Mouse (Mus musculus) layer of hippocampus, adult 9-11 months (tissue): ENCODE results near the gene Krt12.

Experiments used
- DNase-seq: peaks from one replicate; pipeline ENCODE4 v3.0.0; 2022

The Krt12 gene

DNA sequence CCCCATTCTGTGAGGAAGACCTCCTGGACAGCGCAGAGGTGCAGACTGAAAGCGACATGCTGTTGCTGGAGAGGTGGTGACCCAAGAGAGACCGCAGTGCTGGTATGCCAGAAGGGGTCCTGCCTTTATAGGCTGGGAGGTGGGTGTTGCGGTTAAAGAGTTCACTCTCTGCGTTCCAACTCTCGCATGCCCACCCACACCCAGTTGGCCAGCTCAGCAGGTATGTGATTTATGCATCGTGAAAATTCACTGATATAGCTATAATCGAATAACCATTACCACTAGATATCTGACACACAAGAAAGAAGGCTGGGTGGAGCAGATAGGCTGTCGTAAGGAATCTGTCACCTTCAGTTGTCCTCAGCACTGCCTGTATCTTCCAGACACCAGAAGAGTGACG, at the start of gene Krt12:
Krt12 (minus strand) TSS at position 101 of the 400 bp plus-strand sequence.
- no peak for DNase-seq

DNA sequence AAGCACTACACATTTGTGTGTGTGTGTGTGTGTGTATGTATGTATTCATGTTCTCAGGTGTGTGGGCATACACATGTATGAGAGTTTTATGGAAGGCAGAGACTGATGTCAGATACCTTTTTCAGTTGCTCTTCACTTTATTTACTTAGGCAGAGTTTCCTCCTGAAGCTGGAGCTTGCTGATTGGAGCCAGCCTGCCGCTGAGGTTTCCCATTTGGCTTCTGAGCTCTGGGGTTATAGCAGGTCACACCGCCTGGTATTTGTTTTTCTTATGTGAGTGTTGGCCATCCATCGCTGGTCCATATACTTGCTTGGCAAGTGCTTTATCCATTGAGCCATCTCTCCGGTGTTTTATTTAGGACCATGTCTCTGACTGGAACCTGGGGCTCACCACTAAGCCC, 47.2 kb upstream of the Krt12 start:
- no peak for DNase-seq

DNA sequence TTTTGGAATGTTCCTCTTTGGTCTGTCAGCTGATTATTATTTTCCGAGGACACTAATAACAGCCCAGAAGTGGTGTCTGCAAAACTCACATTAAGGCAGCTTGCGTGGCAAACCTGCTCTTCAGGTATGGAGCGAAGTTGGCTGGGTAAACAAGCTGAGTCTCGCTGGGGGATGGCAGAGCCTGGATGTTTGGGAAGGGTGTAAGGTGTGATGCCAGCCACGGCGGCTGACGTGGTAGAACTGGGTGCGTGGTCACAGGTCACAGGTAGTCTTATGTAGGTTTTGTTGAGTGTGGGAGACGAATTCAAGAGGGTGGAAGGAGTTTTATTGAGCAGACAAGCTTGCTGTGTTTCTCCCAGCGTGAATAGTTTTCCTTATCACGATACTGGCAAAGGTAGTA, 46.5 kb upstream of the Krt12 start:
- no peak for DNase-seq

DNA sequence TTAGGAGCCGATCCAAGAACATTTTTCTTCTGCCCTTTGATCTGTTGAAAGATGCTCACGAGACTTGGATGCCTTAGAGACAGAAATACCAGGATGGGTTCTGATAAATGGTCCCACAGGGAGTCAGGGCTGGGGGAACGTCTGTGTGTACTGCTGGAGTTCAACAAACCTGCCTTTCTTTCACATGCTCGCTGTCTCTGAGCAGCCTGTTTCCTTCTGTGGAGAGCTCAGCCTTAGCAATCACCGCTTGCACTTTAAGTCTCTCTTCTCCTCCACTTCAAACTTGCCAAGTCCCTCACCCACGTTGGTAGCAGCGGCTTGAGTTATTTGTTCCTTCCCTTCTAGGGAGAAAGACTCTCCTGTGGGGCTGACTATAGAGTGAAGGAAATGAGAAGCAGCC, 44.3 kb upstream of the Krt12 start:
- no peak for DNase-seq

DNA sequence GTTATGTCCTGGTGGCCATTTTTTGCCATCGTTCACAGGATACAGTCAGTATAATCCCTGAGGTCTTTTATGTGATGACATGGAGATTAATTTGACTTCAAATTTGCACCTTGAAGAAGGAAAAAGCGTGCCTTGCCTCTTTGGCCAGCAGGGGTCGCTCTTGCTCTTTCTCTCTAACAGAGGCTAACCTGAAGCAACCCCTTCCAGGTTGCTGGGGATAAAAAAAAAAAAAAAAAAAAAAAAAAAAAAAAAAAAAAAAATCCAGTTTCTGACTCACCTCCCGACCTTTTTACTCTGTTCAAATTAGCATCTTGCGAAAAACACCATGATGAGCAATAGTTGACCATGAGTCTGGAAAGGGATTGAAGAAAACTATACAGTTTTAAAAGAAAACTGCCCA, 42.8 kb upstream of the Krt12 start:
- DNase-seq, result peak; percentile 59

DNA sequence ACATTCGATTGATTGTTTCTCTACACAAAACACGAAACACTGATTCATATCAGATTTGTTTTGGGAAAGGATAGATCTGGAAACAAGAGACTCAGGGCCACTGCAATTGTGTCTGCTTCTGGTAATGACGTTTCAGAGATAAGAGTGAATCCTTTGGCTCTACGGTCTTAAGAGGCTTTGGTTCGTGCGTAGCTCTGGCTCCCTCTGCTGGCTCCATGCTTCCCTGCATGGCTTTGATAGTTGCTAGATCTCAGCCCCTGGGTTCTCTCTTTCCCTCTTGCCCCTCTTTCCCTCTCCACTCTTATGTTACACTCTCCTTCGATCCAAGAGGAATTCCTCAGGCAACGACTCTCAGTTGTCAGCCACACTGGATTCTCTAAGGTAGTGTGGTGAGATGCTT, 41.1 kb upstream of the Krt12 start:
- peak; percentile 34 for DNase-seq

DNA sequence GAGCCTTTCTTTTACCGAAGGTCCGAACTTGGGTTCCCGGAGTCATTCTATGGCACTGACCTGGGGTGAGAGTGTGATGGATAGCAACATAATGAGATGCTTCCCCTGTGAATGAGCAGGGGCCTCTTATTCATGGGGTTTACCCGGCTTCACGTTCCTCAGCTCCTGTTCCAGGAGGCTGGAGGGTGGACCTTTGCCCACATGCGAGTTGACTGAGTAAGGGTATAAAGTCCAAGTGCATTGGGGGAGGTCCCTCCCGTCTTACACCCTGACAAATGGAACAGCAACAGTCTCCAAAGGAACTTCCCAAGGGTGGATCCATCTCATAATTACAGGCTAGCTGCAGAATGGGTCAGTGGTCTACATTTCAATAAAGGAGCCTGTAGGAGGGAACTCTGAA, 39.7 kb upstream of the Krt12 start:
- no peak for DNase-seq

DNA sequence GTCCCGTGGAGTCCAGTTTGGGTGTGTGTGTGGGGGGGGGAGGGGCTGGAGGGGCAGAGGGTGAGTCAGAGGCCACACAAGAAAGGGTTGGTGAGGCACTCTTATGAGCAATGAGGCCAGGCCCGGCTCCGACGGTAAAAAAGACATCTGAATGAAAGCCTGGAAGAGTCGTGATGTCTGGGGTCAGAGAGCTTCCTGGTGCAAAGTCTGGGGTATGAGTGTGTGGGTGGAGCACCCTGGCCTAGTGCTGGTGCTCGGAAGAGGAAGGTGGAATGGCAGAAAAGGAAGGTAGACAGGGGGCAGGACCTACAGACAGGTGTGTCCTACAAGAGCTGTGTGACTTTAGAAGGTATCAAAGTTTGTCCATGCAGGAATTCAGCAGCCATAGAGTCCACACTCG, 36.8 kb upstream of the Krt12 start:
- DNase-seq, result no peak

DNA sequence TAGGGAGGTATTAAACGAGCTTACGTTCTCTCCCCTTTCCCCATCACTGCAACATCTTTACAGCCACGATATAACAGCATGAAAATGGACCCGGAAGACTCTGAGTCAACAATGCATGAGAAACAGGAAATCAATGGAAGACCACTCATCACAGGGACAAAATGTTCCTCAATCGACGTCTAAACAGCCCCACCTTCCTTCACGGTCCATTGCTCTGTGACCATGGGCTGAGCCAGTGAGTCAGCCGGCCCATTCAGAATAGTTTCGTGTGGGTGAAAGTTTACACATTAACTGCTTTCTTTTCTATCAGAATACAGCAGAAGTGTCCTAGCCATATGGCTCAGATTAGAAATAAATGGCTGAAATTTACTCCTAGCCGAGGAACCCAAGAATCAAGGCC, 32.7 kb upstream of the Krt12 start:
- no peak for DNase-seq

DNA sequence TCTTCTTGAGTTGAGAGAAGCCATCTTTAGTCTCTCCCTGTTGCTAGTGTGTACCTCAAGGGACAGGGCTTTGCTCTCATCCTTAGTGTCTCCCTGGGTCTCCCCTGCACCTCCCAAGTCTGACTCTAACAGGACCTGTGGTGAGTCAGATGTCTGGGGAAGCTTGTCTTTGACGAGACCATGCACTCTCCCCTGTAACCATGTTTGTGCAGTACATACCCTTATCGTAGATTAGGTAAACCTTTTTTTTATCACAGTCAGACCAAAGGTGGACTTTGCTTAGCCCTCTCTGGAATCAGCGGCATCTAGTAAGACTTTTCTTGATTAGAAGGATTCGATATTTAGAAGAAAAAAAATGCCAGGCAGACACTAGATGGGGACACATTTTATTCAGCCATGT, 32.0 kb upstream of the Krt12 start:
- no peak for DNase-seq

DNA sequence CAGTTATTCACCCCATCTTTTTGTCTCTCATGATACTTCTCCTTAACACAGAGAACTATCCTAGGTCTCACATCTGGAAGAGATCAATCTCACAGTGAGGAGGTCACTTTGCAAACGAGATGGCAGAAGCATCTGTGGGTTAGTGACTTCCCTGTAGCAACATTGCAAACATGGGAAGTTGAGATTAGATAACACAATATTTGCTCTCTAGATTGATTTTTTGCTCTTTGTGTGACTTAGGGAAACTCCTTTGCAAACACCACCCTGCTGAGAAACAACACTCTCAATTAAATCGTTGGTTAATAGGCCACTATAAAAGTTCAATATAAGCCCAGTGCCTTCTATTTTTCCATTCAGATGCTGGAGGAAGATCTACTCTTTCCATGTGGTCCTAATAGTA, 26.7 kb upstream of the Krt12 start:
- DNase-seq, result no peak

DNA sequence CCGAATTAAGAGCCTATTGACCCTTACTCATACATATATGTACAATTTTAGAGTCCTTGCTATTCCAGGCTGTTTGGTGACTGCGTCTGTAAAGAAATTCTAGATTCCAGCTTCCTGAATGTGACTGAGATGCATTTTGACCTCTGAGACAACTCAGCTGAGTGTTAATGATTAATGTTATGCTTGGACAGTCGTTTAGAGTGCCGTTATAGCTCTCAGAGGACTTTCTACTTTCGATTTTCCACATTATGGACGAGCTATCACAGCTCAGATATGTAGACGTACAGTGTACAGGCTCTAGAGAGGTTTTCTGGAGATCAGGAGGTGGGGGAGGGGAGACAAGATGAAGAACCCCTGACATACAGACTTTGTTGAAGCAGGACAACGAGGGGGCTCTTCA, 19.2 kb upstream of the Krt12 start:
- DNase-seq, result no peak

DNA sequence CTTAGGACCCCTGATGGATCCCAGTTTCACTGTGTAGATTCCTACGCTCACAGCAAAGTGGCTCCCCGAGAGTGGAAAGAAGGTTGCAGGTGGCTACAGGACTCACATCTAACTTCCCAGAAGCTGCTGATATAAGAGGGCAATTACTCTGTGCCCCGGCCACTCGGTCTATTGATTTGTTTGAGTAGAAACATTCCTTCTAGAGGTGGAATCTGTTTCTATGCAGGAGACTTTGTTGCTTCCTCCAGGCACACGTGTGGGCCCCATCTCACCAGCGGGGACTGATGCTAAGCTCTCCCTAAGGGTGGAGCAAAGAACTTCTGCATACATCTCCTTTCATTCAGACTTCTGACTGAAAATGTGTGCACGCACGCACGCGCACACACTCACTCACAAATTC, 17.4 kb upstream of the Krt12 start:
- no peak for DNase-seq

DNA sequence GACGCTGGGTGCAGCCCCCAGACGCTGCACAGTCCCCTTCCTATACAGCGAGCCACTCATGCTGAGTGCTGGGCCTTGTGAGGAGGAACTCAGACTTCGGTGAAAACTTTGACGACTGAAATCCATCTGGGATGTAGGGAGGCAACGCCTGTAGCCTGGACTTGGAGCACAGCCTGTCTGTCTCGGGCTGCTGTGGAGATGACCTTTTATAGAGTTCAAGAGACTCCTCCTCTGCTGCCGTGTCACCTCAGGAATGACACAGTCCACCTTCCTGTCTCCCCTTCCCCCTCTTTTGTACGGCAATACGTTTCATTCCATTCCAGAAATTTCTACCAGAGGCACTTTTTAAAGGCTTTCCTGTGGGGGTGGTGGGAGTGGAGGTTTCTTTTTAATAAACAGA, 15.9 kb upstream of the Krt12 start, which contains the start of gene Krt20:
Krt20 (minus strand) TSS at position 179 of the 400 bp plus-strand sequence.
- DNase-seq, result no peak

DNA sequence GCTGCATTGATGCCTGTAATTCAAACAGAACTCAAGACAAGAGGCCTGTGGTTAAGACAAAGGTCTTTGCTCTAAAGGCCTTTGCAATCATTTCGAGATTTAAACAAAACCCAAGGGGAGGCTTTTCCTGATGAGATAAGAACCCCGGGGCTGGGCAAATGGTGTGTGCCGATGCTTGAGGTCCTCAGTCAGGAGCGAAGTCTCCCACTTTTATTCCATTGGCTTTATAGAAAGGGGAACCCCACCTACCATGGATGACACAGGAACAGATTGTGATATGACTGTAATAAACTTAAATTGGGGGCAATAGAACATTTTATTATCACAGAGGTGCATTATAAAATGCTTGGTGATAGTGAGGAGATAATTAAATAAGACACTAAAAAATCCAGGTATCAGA, 14.6 kb upstream of the Krt12 start:
- DNase-seq, result no peak

DNA sequence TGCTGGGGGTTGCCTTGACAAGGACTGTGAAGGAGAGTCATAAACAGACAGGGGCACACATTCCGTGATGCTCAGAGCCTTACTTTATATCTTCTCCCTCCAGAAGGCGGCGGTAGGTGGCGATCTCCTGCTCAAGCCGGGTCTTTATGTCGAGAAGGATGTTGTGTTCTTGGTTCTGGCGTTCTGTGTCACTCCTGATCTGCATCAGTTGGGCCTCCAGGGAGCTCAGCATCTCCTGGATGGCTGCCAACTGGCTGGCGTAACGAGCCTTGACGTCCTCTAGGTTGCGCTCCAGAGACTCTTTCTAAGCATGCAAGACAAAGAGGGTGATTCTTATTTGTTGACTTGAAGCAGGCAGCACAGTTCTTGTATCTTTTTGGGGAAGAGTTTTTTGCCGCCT, 8.6 kb upstream of the Krt12 start:
- no peak for DNase-seq

DNA sequence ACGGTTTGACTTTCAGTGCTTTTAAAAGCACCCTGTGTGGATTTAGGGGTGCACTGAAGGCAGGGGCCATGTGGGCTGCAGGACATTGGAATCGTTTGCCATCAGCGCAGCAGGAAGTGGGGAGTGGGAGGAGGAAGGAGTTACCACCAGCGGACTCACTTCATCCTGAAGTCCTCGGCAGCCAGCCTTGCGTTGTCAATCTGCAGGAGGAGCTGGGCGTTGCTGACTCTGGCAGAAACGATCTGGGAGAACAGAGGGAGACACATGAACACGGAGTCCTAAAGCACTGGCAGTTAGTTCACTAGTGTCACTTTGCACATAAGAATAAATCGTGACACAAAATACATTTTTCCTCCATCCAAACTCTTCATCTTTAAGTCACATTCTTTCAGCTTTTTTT, 1.5 kb downstream of the Krt12 start:
- DNase-seq, result peak; percentile 14

DNA sequence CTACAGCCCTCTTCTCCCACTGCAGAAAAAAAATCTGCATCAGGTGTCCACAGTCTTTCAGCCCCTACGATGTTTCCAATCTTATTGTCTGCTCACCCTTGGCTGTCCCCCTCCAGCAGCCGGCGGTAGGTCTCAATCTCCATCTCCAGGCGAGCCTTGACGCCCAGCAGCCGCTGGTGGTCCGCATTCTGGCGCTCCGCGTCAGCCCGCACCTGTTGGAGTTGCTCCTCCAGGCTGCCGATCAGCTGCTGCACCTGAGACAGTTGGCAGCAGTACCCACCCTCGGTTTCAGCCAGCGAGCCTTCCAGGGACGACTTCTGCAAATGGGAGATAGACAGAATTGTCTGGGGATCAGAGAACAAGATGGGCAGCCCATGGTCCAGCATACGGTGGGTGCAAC, 4.2 kb downstream of the Krt12 start:
- no peak for DNase-seq

DNA sequence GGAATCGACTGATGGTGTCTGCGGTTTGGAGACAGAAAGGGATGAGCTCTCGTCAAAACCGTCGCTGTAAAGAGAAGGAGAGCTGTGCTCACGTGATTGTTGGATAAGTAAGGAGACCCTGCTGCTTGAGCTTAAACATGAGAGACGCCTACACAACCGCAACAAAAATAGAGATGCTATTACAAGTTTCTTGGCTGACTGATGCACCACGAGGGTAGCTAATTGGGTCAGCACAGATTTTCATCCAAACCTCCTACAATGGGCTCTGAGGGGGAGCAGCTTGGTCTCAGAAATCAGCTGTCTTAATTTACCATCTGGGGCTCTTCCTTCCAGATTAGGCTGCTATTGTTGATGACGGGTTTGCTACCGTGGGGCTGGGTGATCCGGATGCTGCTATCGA, 5.2 kb downstream of the Krt12 start:
- DNase-seq, result peak; percentile 80

DNA sequence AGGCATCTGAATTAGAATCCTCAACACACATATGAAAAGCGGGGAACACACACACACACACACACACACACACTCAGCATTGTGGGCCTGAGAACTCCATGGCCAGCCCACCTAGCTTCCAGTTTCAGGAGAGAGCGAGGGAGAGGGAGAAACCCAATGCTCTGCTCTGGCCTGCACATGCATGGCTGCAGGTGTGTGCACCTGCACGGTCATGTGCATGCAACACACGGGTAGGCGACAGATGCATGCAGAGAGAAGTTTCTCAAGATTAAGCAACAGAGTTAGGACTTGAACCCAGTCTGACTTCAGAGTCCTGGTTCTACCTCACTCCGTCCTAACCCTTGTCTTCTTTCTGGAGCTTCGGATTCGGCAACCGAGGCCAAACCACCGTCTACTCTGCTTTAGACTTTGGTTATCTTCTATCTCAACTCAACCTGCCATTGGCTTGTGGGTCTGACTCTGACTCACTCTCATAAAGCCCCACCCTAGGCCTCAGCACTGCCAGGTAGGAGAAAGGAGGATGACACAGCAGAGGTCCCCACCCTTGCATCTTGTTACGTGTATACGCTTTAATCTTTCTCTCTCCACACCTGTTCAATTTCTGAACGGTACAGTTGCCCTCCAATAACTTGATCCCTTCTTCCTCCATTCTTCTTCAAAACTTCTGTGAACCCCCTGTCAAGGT, 7.5 kb downstream of the Krt12 start:
- no peak for DNase-seq

DNA sequence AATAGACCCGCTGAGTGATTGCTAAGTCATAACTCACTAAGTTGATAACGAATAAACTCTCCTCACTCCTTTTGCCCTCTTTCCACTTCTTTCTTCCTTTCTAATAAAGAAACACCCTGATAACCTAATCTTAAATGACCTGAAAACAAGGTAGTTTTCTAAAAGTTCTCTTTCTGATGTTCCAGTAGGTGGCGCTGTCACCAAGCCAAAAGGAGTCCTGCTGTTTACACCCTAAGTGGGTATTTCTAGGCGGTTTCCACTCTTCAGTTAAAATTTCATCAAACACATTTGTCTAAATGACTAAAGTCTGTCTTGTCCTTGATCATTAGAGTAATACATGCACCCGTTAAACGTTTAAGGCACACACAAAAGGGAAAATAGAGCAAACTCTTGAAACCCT, 8.8 kb downstream of the Krt12 start:
- no peak for DNase-seq

DNA sequence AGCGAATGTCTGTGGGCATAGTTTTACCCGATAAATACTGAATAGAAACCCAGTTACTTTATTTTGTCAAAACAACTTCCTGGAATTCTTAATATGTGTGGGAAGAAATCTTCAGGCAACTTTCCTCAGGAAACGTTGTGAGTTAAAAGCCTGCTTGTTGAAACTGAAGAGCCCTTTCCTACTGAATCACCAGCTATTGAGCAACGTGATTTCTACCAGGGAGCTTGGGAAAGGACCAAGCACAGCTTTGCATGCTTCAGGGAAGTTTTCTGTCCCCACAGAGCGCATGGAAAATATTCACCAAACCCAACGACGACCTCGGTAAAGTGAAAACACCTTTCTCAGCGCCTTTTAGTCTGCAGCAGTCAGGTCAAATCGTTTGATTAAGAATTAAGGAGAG, 15.9 kb downstream of the Krt12 start:
- DNase-seq, result no peak

DNA sequence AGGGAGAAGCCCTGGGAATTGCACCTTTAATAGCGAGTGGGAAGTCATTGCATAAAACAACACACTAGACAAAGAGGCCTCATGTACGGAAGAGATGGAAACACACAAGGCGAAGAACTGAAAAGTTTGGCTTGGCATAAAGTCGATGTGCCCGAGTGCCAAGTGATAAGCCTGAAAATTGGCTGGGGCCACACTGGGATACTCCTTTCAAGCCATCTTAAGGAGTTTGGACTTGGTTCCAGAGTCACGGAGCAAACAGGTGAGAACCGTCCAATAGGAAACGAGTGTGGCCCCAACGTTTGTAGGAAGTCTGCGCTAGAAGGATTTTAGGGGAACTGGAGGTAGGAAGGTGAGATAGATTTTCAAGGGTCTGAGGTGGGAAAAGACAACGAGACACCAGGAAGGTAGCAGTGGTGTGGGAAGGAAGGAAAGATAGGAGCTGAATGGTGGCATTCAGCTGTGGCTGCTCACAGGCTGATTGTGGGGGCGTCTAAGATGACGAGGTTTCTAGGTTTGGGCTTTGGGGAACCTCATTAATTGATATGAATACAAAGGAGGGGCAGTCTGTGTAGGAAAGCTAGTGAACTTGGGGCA, 22.0 kb downstream of the Krt12 start:
- DNase-seq, result no peak

DNA sequence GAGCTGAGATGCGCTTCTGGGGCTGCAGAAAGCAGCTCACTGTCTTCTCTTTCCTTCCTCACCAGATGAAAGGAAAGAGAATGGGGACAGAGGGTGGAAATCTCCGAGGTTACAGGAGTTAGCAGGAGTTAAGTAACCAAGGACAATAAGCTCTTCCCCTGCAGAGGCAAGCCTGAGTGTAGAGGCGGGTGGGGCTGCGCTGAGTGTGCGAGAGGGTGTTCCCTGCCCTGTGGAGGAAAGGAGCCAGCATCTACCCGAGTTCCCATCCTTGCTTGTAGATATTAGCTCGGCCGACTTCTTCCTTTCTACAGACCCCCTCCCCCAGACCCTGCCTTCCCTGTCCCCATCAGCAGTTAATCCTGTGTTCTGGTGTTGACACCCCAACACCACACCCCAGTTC, 23.2 kb downstream of the Krt12 start:
- no peak for DNase-seq

DNA sequence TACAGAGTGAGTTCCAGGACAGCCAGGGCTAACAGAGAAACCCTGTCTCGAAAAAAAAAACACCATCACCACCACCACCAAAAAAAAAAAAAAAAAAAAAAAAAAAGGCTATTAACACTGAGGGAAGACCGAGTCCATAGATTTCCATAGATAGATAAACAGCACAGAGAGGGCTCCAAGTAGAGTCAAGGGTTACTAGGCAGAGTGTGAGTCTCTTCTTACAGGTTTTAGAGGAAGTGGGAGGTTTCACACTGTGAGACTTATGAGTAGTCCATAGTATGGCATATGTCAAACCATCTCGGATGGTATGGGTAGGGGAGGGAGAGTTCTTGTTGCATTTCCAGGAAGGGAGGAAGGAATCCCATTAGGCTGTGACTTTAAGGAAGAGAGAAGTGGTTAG, 24.0 kb downstream of the Krt12 start:
- no peak for DNase-seq
